Mouse (Mus musculus): ENCODE results near the gene Ank3. TPM values are rescaled to one million over a fixed set of nuclear protein-coding genes. Genes with fewer than 3 reads are reported as not detected.
A peak's percentile ranks its signal among the peaks of the same experiment; 100 is the strongest.

Gene Ank3
- polyA plus RNA-seq, 1 experiment from 2014 or later, result 48.8 TPM

DNA sequence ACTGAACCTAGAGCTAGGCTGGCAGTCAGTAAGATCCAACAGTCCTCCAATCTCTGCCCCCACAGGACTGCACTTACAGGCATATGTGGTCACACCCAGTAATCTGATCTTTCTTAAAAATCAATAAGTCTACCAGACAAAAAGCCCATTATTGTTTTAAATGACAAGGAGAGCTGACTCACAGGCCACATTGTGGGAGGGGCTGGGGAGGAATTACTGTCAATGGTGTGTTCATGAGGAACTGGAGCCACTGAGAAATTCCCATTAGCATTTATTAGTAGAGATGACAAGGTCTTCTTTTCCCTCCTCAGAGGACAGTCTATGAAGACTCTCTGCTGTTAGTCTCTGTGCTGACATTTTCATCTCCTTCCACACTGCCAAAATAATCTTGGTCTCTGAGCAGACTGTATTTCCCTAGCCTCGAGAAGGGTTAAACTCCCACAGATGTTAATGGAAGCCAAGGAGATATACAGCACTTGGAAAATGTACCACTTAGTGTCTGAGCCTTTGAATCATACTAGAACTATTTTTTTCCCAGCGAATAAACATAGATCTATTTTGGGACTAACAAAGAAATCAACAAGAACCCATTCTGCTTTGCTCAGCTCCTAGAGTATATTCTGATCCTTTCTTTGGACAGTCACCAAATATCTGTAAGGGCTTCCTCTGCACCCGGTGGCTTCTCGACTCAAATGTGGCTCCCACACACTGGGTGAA, 358.5 kb downstream of the Ank3 start:
- 41% methylated on average over 4 of the region's 4 CpGs for WGBS
- Histone ChIP-seq H3K4me2 (ENCODE audit: low read length) (no peak overlapping the region), H3K27ac (no peak overlapping the region), H3K36me3 (ENCODE audit: insufficient read depth, low read length) (no peaks in the 10 kb centered on the region), H3K4me1 (replicated peaks; ENCODE audit: insufficient read depth, low read length) (no peaks in the 10 kb centered on the region), H3K9me3 (replicated peaks; ENCODE audit: low read length) (no peaks in the 10 kb centered on the region), H3K4me3 (replicated peaks; ENCODE audit: low read depth, low read length) (no peak overlapping the region), H3K9ac (ENCODE audit: low read depth, low read length) (no peak overlapping the region), H3K27me3 (ENCODE audit: insufficient read depth, low read length) (no peaks in the 10 kb centered on the region)
- no peak for ATAC-seq (replicated peaks; ENCODE audit: low FRiP score, low read depth)
- peak; percentile 84 for DNase-seq (ENCODE audit: low spot score)
- TF ChIP-seq CTCF (IDR thresholded peaks at IDR 0.05; ENCODE audit: low read depth), result no peak

GRCm38 (mm10) chr10:69762977-69763376, 364.4 kb downstream of the Ank3 start:
- no peak for ATAC-seq (replicated peaks; ENCODE audit: low FRiP score, low read depth)
- Histone ChIP-seq H3K4me3 (replicated peaks; ENCODE audit: low read depth, low read length) (no peak overlapping the region), H3K36me3 (ENCODE audit: insufficient read depth, low read length) (no peaks in the 10 kb centered on the region), H3K27ac (no peak overlapping the region), H3K9ac (ENCODE audit: low read depth, low read length) (no peak overlapping the region), H3K4me2 (ENCODE audit: low read length) (no peak overlapping the region), H3K4me1 (replicated peaks; ENCODE audit: insufficient read depth, low read length) (no peaks in the 10 kb centered on the region), H3K27me3 (ENCODE audit: insufficient read depth, low read length) (no peaks in the 10 kb centered on the region), H3K9me3 (replicated peaks; ENCODE audit: low read length) (no peaks in the 10 kb centered on the region)
- no peak for DNase-seq (ENCODE audit: low spot score)
- no peak for TF ChIP-seq CTCF (IDR thresholded peaks at IDR 0.05; ENCODE audit: low read depth)
- 59% methylated on average over 7 of the region's 7 CpGs for WGBS

GRCm38 (mm10) chr10:69764402-69764801, 365.8 kb downstream of the Ank3 start:
- DNase-seq (ENCODE audit: low spot score) (no peak), ATAC-seq (replicated peaks; ENCODE audit: low FRiP score, low read depth) (no peak)
- Histone ChIP-seq H3K9ac (ENCODE audit: low read depth, low read length) (no peak overlapping the region), H3K27me3 (ENCODE audit: insufficient read depth, low read length) (no peaks in the 10 kb centered on the region), H3K4me2 (ENCODE audit: low read length) (no peak overlapping the region), H3K4me3 (replicated peaks; ENCODE audit: low read depth, low read length) (no peak overlapping the region), H3K36me3 (ENCODE audit: insufficient read depth, low read length) (no peaks in the 10 kb centered on the region), H3K9me3 (replicated peaks; ENCODE audit: low read length) (no peaks in the 10 kb centered on the region), H3K27ac (no peak overlapping the region), H3K4me1 (replicated peaks; ENCODE audit: insufficient read depth, low read length) (no peaks in the 10 kb centered on the region)
- 49% methylated on average over 4 of the region's 4 CpGs for WGBS
- TF ChIP-seq CTCF (IDR thresholded peaks at IDR 0.05; ENCODE audit: low read depth), result no peak

- no peak for TF ChIP-seq CTCF (IDR thresholded peaks at IDR 0.05; ENCODE audit: low read depth)
- 88% methylated on average over 12 of the region's 12 CpGs for WGBS
Observed at GRCm38 (mm10) chr10:69777065-69777645, 378.6 kb downstream of the Ank3 start.

DNA sequence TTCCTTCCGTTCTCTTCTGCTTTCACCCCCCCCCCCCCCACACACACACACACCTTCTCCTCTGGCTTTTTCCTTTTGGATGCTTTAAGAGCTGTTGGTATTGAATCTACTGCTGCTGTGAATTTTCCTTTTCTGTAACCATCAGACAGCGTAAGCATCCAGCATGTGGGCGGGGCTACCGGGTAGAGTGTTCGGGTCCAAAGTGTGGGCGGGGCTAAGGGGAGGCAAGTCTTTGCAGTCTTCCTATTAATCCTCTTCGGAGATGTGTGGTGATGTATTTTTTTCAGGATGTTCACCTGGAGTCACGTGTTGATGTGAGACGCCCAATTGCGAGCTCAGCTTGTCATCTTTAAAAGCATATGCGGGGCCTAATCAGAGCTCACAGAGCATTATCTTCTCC, 379.2 kb downstream of the Ank3 start:
- H3K27me3 ChIP-seq (ENCODE audit: insufficient read depth, low read length), result no peaks in the 10 kb centered on the region
- no peak for TF ChIP-seq CTCF (IDR thresholded peaks at IDR 0.05; ENCODE audit: low read depth)
- H3K4me1 ChIP-seq (replicated peaks; ENCODE audit: insufficient read depth, low read length), result no peaks in the 10 kb centered on the region
- H3K27ac ChIP-seq, result no peak overlapping the region
- WGBS, result 84% methylated on average over 11 of the region's 11 CpGs
- no peaks in the 10 kb centered on the region for H3K36me3 ChIP-seq (ENCODE audit: insufficient read depth, low read length)
- H3K9ac ChIP-seq (ENCODE audit: low read depth, low read length), result no peak overlapping the region
- no peak overlapping the region for H3K4me3 ChIP-seq (replicated peaks; ENCODE audit: low read depth, low read length)
- DNase-seq (ENCODE audit: low spot score) (no peak), ATAC-seq (replicated peaks; ENCODE audit: low FRiP score, low read depth) (no peak)
- H3K4me2 ChIP-seq (ENCODE audit: low read length), result no peak overlapping the region
- no peaks in the 10 kb centered on the region for H3K9me3 ChIP-seq (replicated peaks; ENCODE audit: low read length)

More at GRCm38 (mm10) chr10:69777065-69777645, 378.6 kb downstream of the Ank3 start:
- no peaks in the 10 kb centered on the region for H3K27me3 ChIP-seq (ENCODE audit: insufficient read depth, low read length)
- H3K36me3 ChIP-seq (ENCODE audit: insufficient read depth, low read length), result no peaks in the 10 kb centered on the region
- no peak overlapping the region for H3K4me3 ChIP-seq (replicated peaks; ENCODE audit: low read depth, low read length)
- H3K9me3 ChIP-seq (replicated peaks; ENCODE audit: low read length), result no peaks in the 10 kb centered on the region
- DNase-seq (ENCODE audit: low spot score) (no peak), ATAC-seq (replicated peaks; ENCODE audit: low FRiP score, low read depth) (no peak)
- no peak overlapping the region for H3K27ac ChIP-seq
- no peak overlapping the region for H3K9ac ChIP-seq (ENCODE audit: low read depth, low read length)
- no peak overlapping the region for H3K4me2 ChIP-seq (ENCODE audit: low read length)
- H3K4me1 ChIP-seq (replicated peaks; ENCODE audit: insufficient read depth, low read length), result no peaks in the 10 kb centered on the region

- Histone ChIP-seq H3K9ac (ENCODE audit: low read depth, low read length) (no peak overlapping the region), H3K4me3 (replicated peaks; ENCODE audit: low read depth, low read length) (no peak overlapping the region), H3K27ac (no peak overlapping the region), H3K9me3 (replicated peaks; ENCODE audit: low read length) (no peaks in the 10 kb centered on the region), H3K4me2 (ENCODE audit: low read length) (no peak overlapping the region), H3K36me3 (ENCODE audit: insufficient read depth, low read length) (no peaks in the 10 kb centered on the region), H3K27me3 (ENCODE audit: insufficient read depth, low read length) (no peaks in the 10 kb centered on the region), H3K4me1 (replicated peaks; ENCODE audit: insufficient read depth, low read length) (no peaks in the 10 kb centered on the region)
- no peak for TF ChIP-seq CTCF (IDR thresholded peaks at IDR 0.05; ENCODE audit: low read depth)
- DNase-seq (ENCODE audit: low spot score), result no peak
- no peak for ATAC-seq (replicated peaks; ENCODE audit: low FRiP score, low read depth)
- whole genome bisulfite sequencing, result 71% methylated on average over 3 of the region's 3 CpGs
Observed at GRCm38 (mm10) chr10:69779246-69779645, 380.7 kb downstream of the Ank3 start.

Measured in kidney, postnatal 0 days (tissue).